Mouse (Mus musculus) heart, embryonic 11.5 days (tissue): Measurements from ENCODE around the gene Rad9b. TPM values are rescaled to one million over a fixed set of nuclear protein-coding genes. Genes with fewer than 3 reads are reported as not detected.
"Not testable (repeated sequence)": the region's sequence is repeated elsewhere in the genome, so short reads cannot be mapped to it uniquely, and the experiment has no call there.

Experiments used
- ATAC-seq: fragments of 200-750 bp; cut with Nextera tagmentation; replicated peaks from 2 replicates; pipeline ENCODE4 v1.8.0; 2017; ENCODE audit warnings: moderate library complexity; ENCODE audit not compliant: insufficient number of reproducible peaks, low FRiP score, low TSS enrichment
- H3K27ac ChIP-seq: fragments of 300-500 bp; sonication (generic); 2 replicates; pipeline ENCODE4 v1.5.1; 2014; ENCODE audit warnings: mild to moderate bottlenecking, low read depth, low read length
- H3K27me3 ChIP-seq: fragments of 300-500 bp; sonication (generic); 2 replicates; pipeline ENCODE4 v1.6.1; 2014; ENCODE audit warnings: mild to moderate bottlenecking, low read length, mixed read lengths; ENCODE audit not compliant: control insufficient read depth, insufficient read depth
- H3K36me3 ChIP-seq: fragments of 300-500 bp; sonication (generic); 2 replicates; pipeline ENCODE4 v1.6.1; 2014; ENCODE audit warnings: mild to moderate bottlenecking, low read length, moderate library complexity, mixed read lengths; ENCODE audit not compliant: control insufficient read depth, insufficient read depth
- H3K4me1 ChIP-seq: fragments of 300-500 bp; sonication (generic); 2 replicates; pipeline ENCODE4 v1.6.1; 2014; ENCODE audit warnings: low read length; ENCODE audit not compliant: control insufficient read depth, insufficient read depth
- H3K4me2 ChIP-seq: fragments of 300-500 bp; sonication (generic); 2 replicates; pipeline ENCODE4 v1.6.1; 2014; ENCODE audit warnings: mild to moderate bottlenecking, moderate library complexity
- H3K4me3 ChIP-seq: fragments of 300-500 bp; sonication (generic); 2 replicates; pipeline ENCODE4 v1.5.1; 2014; ENCODE audit warnings: low read depth, low read length
- H3K9ac ChIP-seq: fragments of 300-500 bp; sonication (generic); 2 replicates; pipeline ENCODE4 v1.6.1; 2014; ENCODE audit warnings: mild to moderate bottlenecking, low read depth, low read length, moderate library complexity
- H3K9me3 ChIP-seq: fragments of 300-500 bp; sonication (generic); replicated peaks from 2 replicates; pipeline ENCODE4 v1.6.1; 2016; ENCODE audit warnings: low read length; ENCODE audit not compliant: control insufficient read depth
- WGBS: fragments of 180-500 bp; shearing (Covaris S2); extraction: QIAGEN DNeasy Blood & Tissue Kit; methylation state at CpG from one replicate; pipeline ENCODE4 v1.1.7; 2014; ENCODE audit not compliant: insufficient replicate concordance; 5-methylcytosine and 5-hydroxymethylcytosine counted together
- polyA plus RNA-seq: library from polyadenylated mRNA; unstranded; fragments of >200 nt; fragmentation: Nextera tagmentation; extraction: Ambion mirVana; gene quantifications from 2 replicates; pipeline ENCODE4 v1.2.1, GENCODE M21; 2014

Rad9b gene
- polyA plus RNA-seq, 1 experiment from 2014 or later: 5.0 TPM

DNA sequence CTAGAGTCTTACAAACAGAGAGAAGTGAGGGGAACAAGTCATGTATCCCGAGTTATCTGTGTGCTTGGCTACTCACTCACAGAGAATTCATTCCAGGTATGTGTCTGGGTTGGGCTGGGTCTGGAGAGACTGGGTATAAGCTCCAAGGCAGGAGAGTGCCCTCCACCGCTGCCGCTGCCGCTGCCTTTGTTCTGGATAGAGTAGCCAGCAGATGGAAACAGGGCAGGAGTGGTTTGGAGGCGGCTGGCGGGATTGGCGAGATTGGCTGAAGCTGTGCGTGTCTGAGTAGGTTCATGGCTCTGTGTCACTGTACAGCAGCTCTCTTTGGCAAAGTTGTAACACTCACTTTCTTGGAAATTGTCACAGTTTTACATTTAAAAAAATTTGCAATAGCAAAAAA lies 30.5 kb downstream of the Rad9b start:
- H3K4me3 ChIP-seq: no peak overlapping the region
- ATAC-seq: no peak
- no peak overlapping the region for H3K9ac ChIP-seq
- no peak overlapping the region for H3K27ac ChIP-seq
- H3K4me1 ChIP-seq: peaks cover 12% of the 10 kb centered on the region; the same call in 1 of the 2 replicates
- WGBS: 71% methylated on average over 8 of the region's 8 CpGs
- peaks cover 8% of the 10 kb centered on the region; the same call in 1 of the 2 replicates for H3K36me3 ChIP-seq
- H3K4me2 ChIP-seq: no peak overlapping the region
- no peaks in the 10 kb centered on the region for H3K27me3 ChIP-seq
- no peaks in the 10 kb centered on the region for H3K9me3 ChIP-seq

- H3K9ac ChIP-seq: no peak overlapping the region
- H3K36me3 ChIP-seq: peaks cover 6% of the 10 kb centered on the region; the same call in 1 of the 2 replicates
- H3K9me3 ChIP-seq: no peaks in the 10 kb centered on the region
- peaks cover 14% of the 10 kb centered on the region for H3K4me1 ChIP-seq
- H3K27ac ChIP-seq: peak overlapping the region; percentile 70
- WGBS: 63% methylated on average over 12 of the region's 12 CpGs
- H3K4me2 ChIP-seq: no peak overlapping the region
- H3K4me3 ChIP-seq: no peak overlapping the region
- ATAC-seq: no peak
- no peaks in the 10 kb centered on the region for H3K27me3 ChIP-seq
Measured at GRCm38 (mm10) chr5:122320205-122320781, 33.7 kb downstream of the Rad9b start.

- Histone ChIP-seq H3K9me3 (no peaks in the 10 kb centered on the region), H3K27ac (peak overlapping the region; percentile 70), H3K27me3 (no peaks in the 10 kb centered on the region), H3K9ac (no peak overlapping the region), H3K4me1 (peaks cover 18% of the 10 kb centered on the region), H3K4me2 (no peak overlapping the region), H3K4me3 (no peak overlapping the region), H3K36me3 (peaks cover 2% of the 10 kb centered on the region; the same call in 1 of the 2 replicates)
- ATAC-seq: no peak
- 65% methylated on average over 14 of the region's 14 CpGs for WGBS
Measured at GRCm38 (mm10) chr5:122319474-122320204, 34.4 kb downstream of the Rad9b start.

DNA sequence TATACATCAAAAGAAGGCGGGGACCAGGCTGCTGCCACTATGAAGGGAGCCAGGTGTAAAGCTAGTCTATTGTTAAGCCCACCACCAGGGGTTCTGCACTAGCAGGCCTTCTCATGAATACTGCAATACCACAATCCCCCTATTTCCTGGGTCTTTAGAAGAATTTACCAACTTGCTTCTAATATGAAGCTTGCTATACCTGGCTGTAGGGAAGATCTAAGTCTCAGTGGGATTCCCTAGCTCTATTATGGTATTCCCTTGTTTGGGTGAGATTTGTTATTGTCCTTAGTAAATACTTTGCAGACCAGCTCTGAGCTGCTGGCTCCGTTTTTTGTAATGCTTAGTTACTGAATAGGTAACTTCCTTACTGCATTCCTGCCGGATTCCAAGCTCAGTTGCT lies 35.1 kb downstream of the Rad9b start:
- H3K27me3 ChIP-seq, H3K9ac ChIP-seq, H3K9me3 ChIP-seq, H3K36me3 ChIP-seq, ATAC-seq, H3K4me2 ChIP-seq, H3K4me3 ChIP-seq: not testable (repeated sequence)
- peaks cover 20% of the 10 kb centered on the region for H3K4me1 ChIP-seq
- 82% methylated on average over 3 of the region's 3 CpGs for WGBS
- peak overlapping the region; percentile 70 for H3K27ac ChIP-seq

DNA sequence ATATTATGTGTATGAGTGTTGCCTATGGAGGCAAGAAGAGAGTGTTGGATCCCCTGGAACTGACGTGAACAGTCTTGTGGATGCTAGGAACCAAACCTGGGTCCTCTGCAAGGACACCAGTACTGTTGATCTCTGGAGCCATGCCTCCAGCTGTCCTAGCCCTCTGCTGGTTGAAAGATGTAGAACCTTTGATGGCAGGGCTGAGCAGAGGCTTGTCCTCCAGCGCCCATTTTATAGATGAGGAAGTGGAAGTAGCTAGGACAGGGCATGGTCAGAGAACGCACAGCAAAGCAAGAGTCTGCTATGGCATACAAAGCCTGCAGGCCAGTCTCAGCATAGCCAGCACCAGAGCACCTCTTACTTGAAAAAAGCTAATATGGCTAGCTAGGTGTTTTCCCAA lies 35.9 kb downstream of the Rad9b start:
- Histone ChIP-seq H3K4me2 (no peak overlapping the region), H3K4me3 (no peak overlapping the region), H3K9ac (no peak overlapping the region), H3K36me3 (peaks cover 2% of the 10 kb centered on the region; the same call in 1 of the 2 replicates), H3K4me1 (peaks cover 20% of the 10 kb centered on the region), H3K27ac (no peak overlapping the region), H3K9me3 (no peaks in the 10 kb centered on the region), H3K27me3 (no peaks in the 10 kb centered on the region)
- WGBS: 86% methylated on average over 3 of the region's 3 CpGs
- no peak for ATAC-seq

DNA sequence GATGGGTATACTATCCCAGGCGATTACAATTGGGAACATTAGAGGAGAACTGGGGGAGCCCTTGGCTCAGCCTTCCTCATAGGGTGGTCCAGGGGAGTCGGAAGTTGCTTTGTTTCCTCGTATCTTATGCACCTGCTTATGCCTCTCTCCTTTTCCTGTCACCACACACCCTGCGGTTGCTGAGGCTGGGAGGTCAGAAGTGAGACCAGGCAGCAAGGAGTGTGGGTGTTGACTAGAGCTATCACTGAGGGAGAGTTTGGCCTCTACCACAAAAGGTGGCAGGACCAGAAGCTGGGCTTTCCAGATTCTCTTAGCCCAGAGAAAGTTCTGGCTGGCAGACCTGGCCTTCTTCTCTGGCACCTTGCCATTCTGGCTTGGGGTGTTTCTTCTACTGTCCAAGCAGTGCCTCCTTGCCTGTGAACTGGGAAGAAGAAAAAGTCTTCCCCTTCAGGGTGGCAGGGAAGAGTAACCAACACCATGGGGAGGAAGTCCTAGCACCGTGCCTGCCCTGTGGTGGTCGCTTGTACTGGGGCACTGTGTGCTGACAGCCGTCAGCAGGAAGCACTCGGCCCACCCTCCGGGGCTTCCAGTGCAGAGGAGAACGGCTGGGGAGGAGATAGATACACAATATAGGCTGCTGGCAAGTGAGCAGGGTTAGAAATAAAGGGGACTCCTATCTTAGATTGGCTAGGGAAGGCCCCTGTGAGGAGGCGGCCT lies 36.5 kb downstream of the Rad9b start:
- Histone ChIP-seq H3K36me3 (peaks cover 2% of the 10 kb centered on the region; the same call in 1 of the 2 replicates), H3K27ac (no peak overlapping the region), H3K9ac (no peak overlapping the region), H3K9me3 (no peaks in the 10 kb centered on the region), H3K4me2 (no peak overlapping the region), H3K27me3 (no peaks in the 10 kb centered on the region), H3K4me1 (peaks cover 20% of the 10 kb centered on the region), H3K4me3 (no peak overlapping the region)
- no peak for ATAC-seq
- WGBS: 72% methylated on average over 11 of the region's 11 CpGs

- H3K4me3 ChIP-seq: no peak overlapping the region
- ATAC-seq: no peak
- WGBS: 61% methylated on average over 20 of the region's 20 CpGs
- H3K4me2 ChIP-seq: no peak overlapping the region
- no peaks in the 10 kb centered on the region for H3K9me3 ChIP-seq
- H3K27ac ChIP-seq: peak overlapping the region; percentile 17; the same call in 1 of the 2 replicates
- H3K4me1 ChIP-seq: peaks cover 17% of the 10 kb centered on the region
- H3K9ac ChIP-seq: no peak overlapping the region
- H3K27me3 ChIP-seq: no peaks in the 10 kb centered on the region
- peaks cover 4% of the 10 kb centered on the region; the same call in 1 of the 2 replicates for H3K36me3 ChIP-seq
Measured at GRCm38 (mm10) chr5:122314966-122315667, 38.9 kb downstream of the Rad9b start.

DNA sequence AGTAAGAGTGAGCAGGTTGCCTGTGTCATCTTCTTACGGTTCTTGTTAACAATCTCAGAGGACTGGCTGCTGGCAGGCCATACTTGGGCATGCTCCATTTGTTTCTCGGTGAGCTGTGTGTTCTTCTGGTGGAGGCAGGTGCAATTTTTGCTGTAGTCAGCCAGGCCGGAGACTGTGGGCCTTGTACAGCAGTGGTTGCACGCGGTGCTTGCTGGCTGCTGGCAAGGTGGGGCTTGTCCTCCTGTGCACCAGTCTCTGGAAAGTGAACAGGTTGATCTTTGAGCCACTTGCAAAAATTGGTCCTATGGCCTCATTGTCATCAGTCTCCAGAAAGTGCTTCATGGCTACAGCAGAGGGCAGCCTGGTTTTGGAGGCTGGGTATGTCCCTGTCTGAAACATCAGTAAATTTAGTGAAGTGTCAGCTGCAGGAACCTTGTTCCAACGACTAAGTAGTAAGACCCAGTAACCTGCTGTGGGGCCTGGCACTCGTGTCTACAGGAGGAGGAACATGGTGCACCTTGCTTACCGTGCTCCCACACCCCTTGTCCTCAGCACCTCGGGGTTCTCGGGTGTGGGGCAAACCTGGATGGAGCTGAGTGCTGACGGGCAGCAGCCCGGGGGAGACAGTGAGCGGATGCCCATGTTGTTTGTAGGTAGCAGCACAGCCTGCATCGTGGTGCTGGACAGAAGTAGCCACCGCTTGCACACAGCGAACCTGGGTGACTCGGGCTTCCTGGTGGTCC lies 40.9 kb downstream of the Rad9b start:
- Histone ChIP-seq H3K9me3 (no peaks in the 10 kb centered on the region), H3K36me3 (peaks cover 9% of the 10 kb centered on the region; the same call in 1 of the 2 replicates), H3K9ac (no peak overlapping the region; the same call in 1 of the 2 replicates), H3K27me3 (no peaks in the 10 kb centered on the region), H3K4me1 (peaks cover 11% of the 10 kb centered on the region), H3K27ac (no peak overlapping the region), H3K4me3 (no peak overlapping the region), H3K4me2 (no peak overlapping the region)
- WGBS: 91% methylated on average over 17 of the region's 17 CpGs
- ATAC-seq: no peak
